Mouse (Mus musculus) heart, embryonic 10.5 days (tissue): Measurements from ENCODE around the gene Ripor1. TPM values are rescaled to one million over a fixed set of nuclear protein-coding genes. Genes with fewer than 3 reads are reported as not detected.
A peak's percentile ranks its signal among the peaks of the same experiment; 100 is the strongest.

Experiments
- DNase-seq: peaks from one replicate; pipeline ENCODE4 v3.0.0-alpha.2; 2017; ENCODE audit warnings: low spot score
- H3K27ac ChIP-seq: fragments of 300-500 bp; sonication (generic); 2 replicates; pipeline ENCODE4 v1.5.1; 2016; ENCODE audit warnings: mild to moderate bottlenecking
- H3K27me3 ChIP-seq: fragments of 300-500 bp; sonication (generic); 2 replicates; pipeline ENCODE4 v1.6.1; 2016; ENCODE audit warnings: mild to moderate bottlenecking; ENCODE audit not compliant: poor library complexity, insufficient read depth, severe bottlenecking
- H3K36me3 ChIP-seq: fragments of 300-500 bp; sonication (generic); 2 replicates; pipeline ENCODE4 v1.6.1; 2016; ENCODE audit warnings: mild to moderate bottlenecking, moderate library complexity
- H3K4me1 ChIP-seq: fragments of 300-500 bp; sonication (generic); 2 replicates; pipeline ENCODE4 v1.6.1; 2016; ENCODE audit warnings: mild to moderate bottlenecking
- H3K4me3 ChIP-seq: fragments of 300-500 bp; sonication (generic); 2 replicates; pipeline ENCODE4 v1.5.1; 2016; ENCODE audit warnings: mild to moderate bottlenecking, moderate library complexity
- H3K9me3 ChIP-seq: fragments of 300-500 bp; sonication (generic); 2 replicates; pipeline ENCODE4 v1.6.1; 2016; ENCODE audit warnings: mild to moderate bottlenecking, moderate library complexity
- WGBS: fragments of 180-500 bp; shearing (Covaris S2); methylation state at CpG from one replicate; pipeline ENCODE4 v1.1.7; 2016; 5-methylcytosine and 5-hydroxymethylcytosine counted together
- microRNA counts: library from miRNA; unstranded; fragments of <30 nt; microRNA quantifications from one replicate; lab custom pipeline; 2017
- microRNA-seq: library from miRNA; unstranded; fragments of <30 nt; microRNA quantifications from one replicate; pipeline ENCODE4, GENCODE M21; 2017
- polyA plus RNA-seq: library from polyadenylated mRNA; unstranded; fragments of >200 nt; fragmentation: Nextera tagmentation; extraction: Ambion mirVana; gene quantifications from 2 replicates; pipeline ENCODE4 v1.2.1, GENCODE M21; 2016

The Ripor1 gene
- polyA plus RNA-seq, 1 experiment from 2014 or later = 34.8 TPM

GRCm38 (mm10) chr8:105639835-105640234, 34.8 kb downstream of the Ripor1 start:
- peaks cover 18% of the 10 kb centered on the region for H3K36me3 ChIP-seq
- no peaks in the 10 kb centered on the region for H3K9me3 ChIP-seq
- 77% methylated on average over 1 of the region's 1 CpGs for WGBS

GRCm38 (mm10) chr8:105640511-105640910, 35.5 kb downstream of the Ripor1 start:
- no peak for DNase-seq
- WGBS = 91% methylated on average over 2 of the region's 2 CpGs
- H3K36me3 ChIP-seq = peaks cover 25% of the 10 kb centered on the region

More at GRCm38 (mm10) chr8:105639835-105640234, 34.8 kb downstream of the Ripor1 start:
- Histone ChIP-seq H3K4me1 (peaks cover 18% of the 10 kb centered on the region), H3K4me3 (no peak overlapping the region), H3K27me3 (no peaks in the 10 kb centered on the region), H3K27ac (no peak overlapping the region)
- no peak for DNase-seq

GRCm38 (mm10) chr8:105645205-105645604, 40.1 kb downstream of the Ripor1 start:
- no peak for DNase-seq
- WGBS = 95% methylated on average over 1 of the region's 1 CpGs
- H3K9me3 ChIP-seq = no peaks in the 10 kb centered on the region
- H3K27me3 ChIP-seq = no peaks in the 10 kb centered on the region
- no peak overlapping the region for H3K4me3 ChIP-seq
- peaks cover 51% of the 10 kb centered on the region for H3K36me3 ChIP-seq
- no peak overlapping the region for H3K27ac ChIP-seq
- no peaks in the 10 kb centered on the region for H3K4me1 ChIP-seq

More at GRCm38 (mm10) chr8:105640511-105640910, 35.5 kb downstream of the Ripor1 start:
- Histone ChIP-seq H3K27ac (no peak overlapping the region), H3K4me1 (peaks cover 12% of the 10 kb centered on the region), H3K4me3 (no peak overlapping the region), H3K27me3 (no peaks in the 10 kb centered on the region), H3K9me3 (no peaks in the 10 kb centered on the region)

- Histone ChIP-seq H3K27ac (no peak overlapping the region), H3K4me1 (no peaks in the 10 kb centered on the region), H3K36me3 (peaks cover 64% of the 10 kb centered on the region), H3K9me3 (no peaks in the 10 kb centered on the region), H3K27me3 (no peaks in the 10 kb centered on the region), H3K4me3 (no peak overlapping the region)
- 95% methylated on average over 1 of the region's 1 CpGs for WGBS
- no peak for DNase-seq
Observed at GRCm38 (mm10) chr8:105648929-105649328, 43.9 kb downstream of the Ripor1 start.

- no peak for DNase-seq
- Histone ChIP-seq H3K9me3 (no peaks in the 10 kb centered on the region), H3K27me3 (no peaks in the 10 kb centered on the region), H3K27ac (no peak overlapping the region), H3K36me3 (peaks cover 40% of the 10 kb centered on the region), H3K4me3 (no peak overlapping the region), H3K4me1 (no peaks in the 10 kb centered on the region)
Observed at GRCm38 (mm10) chr8:105657641-105658040, 52.6 kb downstream of the Ripor1 start.

GRCm38 (mm10) chr8:105661167-105661566, 56.1 kb downstream of the Ripor1 start:
- peaks cover 40% of the 10 kb centered on the region for H3K36me3 ChIP-seq
- H3K9me3 ChIP-seq = no peaks in the 10 kb centered on the region
- WGBS = 85% methylated on average over 3 of the region's 3 CpGs
- H3K4me1 ChIP-seq = no peaks in the 10 kb centered on the region
- H3K27ac ChIP-seq = no peak overlapping the region
- H3K4me3 ChIP-seq = no peak overlapping the region
- no peaks in the 10 kb centered on the region for H3K27me3 ChIP-seq
- DNase-seq = no peak

MicroRNAs encoded within 50 kb of the gene (microRNA counts, 519-probe panel; counts per million panel counts)
- 2,389 counts per million, percentile 5 among the panel's probes with 10 or more counts for microRNA mmu-miR-1966 (lab: Ali Mortazavi, UCI)

Small RNA genes within 50 kb of the gene (microRNA-seq; reads per million reads assigned to microRNA genes)
- gene Mir1966 = 0.76 reads per million

Other genes with a start within 250 kb of the Ripor1 start
- gene Plekhg4, start 232.0 kb upstream of the Ripor1 start, polyA plus RNA-seq = 0.12 and 0.44 TPM in 2 replicates
- not detected in 2 replicates for gene Kctd19, start 191.8 kb upstream of the Ripor1 start, polyA plus RNA-seq
- gene Lrrc36, start 191.7 kb upstream of the Ripor1 start, polyA plus RNA-seq = 0.09 TPM in 1 of 2 replicates, not detected in the other
- gene Tppp3, start 133.7 kb upstream of the Ripor1 start, polyA plus RNA-seq = 25.5 and 28.4 TPM in 2 replicates
- gene Zdhhc1, start 108.4 kb upstream of the Ripor1 start, polyA plus RNA-seq = 16.1 and 21.6 TPM in 2 replicates
- gene Hsd11b2, start 86.5 kb upstream of the Ripor1 start, polyA plus RNA-seq = 14.8 and 37.5 TPM in 2 replicates
- 69.7 and 70.6 TPM in 2 replicates for gene Atp6v0d1, start 39.2 kb upstream of the Ripor1 start, polyA plus RNA-seq
- 70.3 and 103 TPM in 2 replicates for gene Ctcf, start 31.3 kb downstream of the Ripor1 start, polyA plus RNA-seq
- gene Agrp, start 32.1 kb downstream of the Ripor1 start, polyA plus RNA-seq = 0.31 and 0.35 TPM in 2 replicates
- 0.31 and 0.63 TPM in 2 replicates for gene Carmil2, start 81.0 kb downstream of the Ripor1 start, polyA plus RNA-seq
- gene Acd, start 95.8 kb downstream of the Ripor1 start, polyA plus RNA-seq = 46.6 and 52.9 TPM in 2 replicates
- 12.8 and 14.1 TPM in 2 replicates for gene Pard6a, start 95.9 kb downstream of the Ripor1 start, polyA plus RNA-seq
- gene 4933405L10Rik, start 102.4 kb downstream of the Ripor1 start, polyA plus RNA-seq = not detected in 2 replicates
- gene Enkd1, start 103.0 kb downstream of the Ripor1 start, polyA plus RNA-seq = 18.7 and 28.8 TPM in 2 replicates
- 13.1 and 18.2 TPM in 2 replicates for gene Gfod2, start 153.4 kb downstream of the Ripor1 start, polyA plus RNA-seq
- gene Ranbp10, start 222.1 kb downstream of the Ripor1 start, polyA plus RNA-seq = 8.6 and 10.4 TPM in 2 replicates
- gene Tsnaxip1, start 222.5 kb downstream of the Ripor1 start, polyA plus RNA-seq = 0.06 TPM in 2 replicates
- gene Cenpt, start 248.0 kb downstream of the Ripor1 start, polyA plus RNA-seq = 46.5 and 55.2 TPM in 2 replicates
- 61.6 and 74.0 TPM in 2 replicates for gene Thap11, start 249.9 kb downstream of the Ripor1 start, polyA plus RNA-seq